Mouse (Mus musculus): Measurements from ENCODE around the gene Txnip. TPM values are rescaled to one million over a fixed set of nuclear protein-coding genes. Genes with fewer than 3 reads are reported as not detected.

Txnip gene
- polyA plus RNA-seq, 1 experiment: 719 TPM

GRCm38 (mm10) chr3:96598156-96599068 lies 40.7 kb downstream of the Txnip start:
- TF ChIP-seq POLR2A (IDR thresholded peaks at IDR 0.05; ENCODE audit: control insufficient read depth, extremely low read depth, insufficient read depth, low read length, poor library complexity) (no peak), CTCF (IDR thresholded peaks at IDR 0.05; ENCODE audit: borderline replicate concordance, control insufficient read depth, extremely low read depth, insufficient read depth, low read length, poor library complexity) (no peak)
- Histone ChIP-seq H3K4me1 (replicated peaks; ENCODE audit: control insufficient read depth, insufficient read depth, low read length) (peaks cover 31% of the 10 kb centered on the region), H3K4me3 (ENCODE audit: control insufficient read depth, insufficient read depth, low read length) (peak overlapping the region; percentile 19), H3K27me3 (ENCODE audit: control insufficient read depth, insufficient read depth, low read length) (peaks cover 35% of the 10 kb centered on the region; the same call in 1 of the 2 replicates), H3K27ac (ENCODE audit: control insufficient read depth, insufficient read depth, low read length) (no peak overlapping the region), H3K36me3 (ENCODE audit: control insufficient read depth, insufficient read depth, low read length) (no peaks in the 10 kb centered on the region)
- no peak for DNase-seq
- WGBS: 12% methylated on average over 54 of the region's 54 CpGs

GRCm38 (mm10) chr3:96599069-96599393 lies 41.3 kb downstream of the Txnip start:
- no peak overlapping the region for H3K4me3 ChIP-seq (ENCODE audit: control insufficient read depth, insufficient read depth, low read length)

GRCm38 (mm10) chr3:96599411-96599810 lies 41.7 kb downstream of the Txnip start:
- 97% methylated on average over 3 of the region's 3 CpGs for WGBS
- Histone ChIP-seq H3K4me1 (replicated peaks; ENCODE audit: control insufficient read depth, insufficient read depth, low read length) (peaks cover 28% of the 10 kb centered on the region), H3K27me3 (ENCODE audit: control insufficient read depth, insufficient read depth, low read length) (peaks cover 35% of the 10 kb centered on the region; the same call in 1 of the 2 replicates), H3K27ac (ENCODE audit: control insufficient read depth, insufficient read depth, low read length) (no peak overlapping the region), H3K36me3 (ENCODE audit: control insufficient read depth, insufficient read depth, low read length) (no peaks in the 10 kb centered on the region), H3K4me3 (ENCODE audit: control insufficient read depth, insufficient read depth, low read length) (no peak overlapping the region)
- no peak for TF ChIP-seq CTCF (IDR thresholded peaks at IDR 0.05; ENCODE audit: borderline replicate concordance, control insufficient read depth, extremely low read depth, insufficient read depth, low read length, poor library complexity)
- TF ChIP-seq POLR2A (IDR thresholded peaks at IDR 0.05; ENCODE audit: control insufficient read depth, extremely low read depth, insufficient read depth, low read length, poor library complexity): no peak
- no peak for DNase-seq

More at GRCm38 (mm10) chr3:96599069-96599393, 41.3 kb downstream of the Txnip start:
- WGBS: 89% methylated on average over 8 of the region's 8 CpGs
- Histone ChIP-seq H3K4me1 (replicated peaks; ENCODE audit: control insufficient read depth, insufficient read depth, low read length) (peaks cover 31% of the 10 kb centered on the region), H3K27me3 (ENCODE audit: control insufficient read depth, insufficient read depth, low read length) (peaks cover 35% of the 10 kb centered on the region; the same call in 1 of the 2 replicates), H3K27ac (ENCODE audit: control insufficient read depth, insufficient read depth, low read length) (no peak overlapping the region), H3K36me3 (ENCODE audit: control insufficient read depth, insufficient read depth, low read length) (no peaks in the 10 kb centered on the region)
- TF ChIP-seq CTCF (IDR thresholded peaks at IDR 0.05; ENCODE audit: borderline replicate concordance, control insufficient read depth, extremely low read depth, insufficient read depth, low read length, poor library complexity): no peak
- TF ChIP-seq POLR2A (IDR thresholded peaks at IDR 0.05; ENCODE audit: control insufficient read depth, extremely low read depth, insufficient read depth, low read length, poor library complexity): no peak
- DNase-seq: no peak

GRCm38 (mm10) chr3:96600639-96601250 lies 43.0 kb downstream of the Txnip start, which contains the start of gene Lix1l:
Lix1l (plus strand) TSS chr3:96601149.
- no peaks in the 10 kb centered on the region for H3K36me3 ChIP-seq (ENCODE audit: control insufficient read depth, insufficient read depth, low read length)
- no peak within 1 kb of the TSS for H3K27ac ChIP-seq (ENCODE audit: control insufficient read depth, insufficient read depth, low read length)
- 1% methylated on average over 27 of the region's 27 CpGs for WGBS
- peaks cover 33% of the 10 kb centered on the region; the same call in 1 of the 2 replicates for H3K27me3 ChIP-seq (ENCODE audit: control insufficient read depth, insufficient read depth, low read length)
- TF ChIP-seq POLR2A (IDR thresholded peaks at IDR 0.05; ENCODE audit: control insufficient read depth, extremely low read depth, insufficient read depth, low read length, poor library complexity) (peak; percentile 37; the same call in 1 of the 2 replicates), CTCF (IDR thresholded peaks at IDR 0.05; ENCODE audit: borderline replicate concordance, control insufficient read depth, extremely low read depth, insufficient read depth, low read length, poor library complexity) (no peak)
- peak within 1 kb of the TSS; percentile 80 for H3K4me3 ChIP-seq (ENCODE audit: control insufficient read depth, insufficient read depth, low read length)
- peaks cover 28% of the 10 kb centered on the region for H3K4me1 ChIP-seq (replicated peaks; ENCODE audit: control insufficient read depth, insufficient read depth, low read length)
- peak; percentile 88 for DNase-seq

GRCm38 (mm10) chr3:96601251-96601787 lies 43.6 kb downstream of the Txnip start:
- H3K27ac ChIP-seq (ENCODE audit: control insufficient read depth, insufficient read depth, low read length): no peak overlapping the region

More at GRCm38 (mm10) chr3:96601251-96601787, 43.6 kb downstream of the Txnip start:
- no peak for DNase-seq
- 1% methylated on average over 40 of the region's 40 CpGs for WGBS
- H3K4me3 ChIP-seq (ENCODE audit: control insufficient read depth, insufficient read depth, low read length): peak overlapping the region; percentile 80
- H3K4me1 ChIP-seq (replicated peaks; ENCODE audit: control insufficient read depth, insufficient read depth, low read length): peaks cover 25% of the 10 kb centered on the region
- TF ChIP-seq CTCF (IDR thresholded peaks at IDR 0.05; ENCODE audit: borderline replicate concordance, control insufficient read depth, extremely low read depth, insufficient read depth, low read length, poor library complexity): no peak
- no peak for TF ChIP-seq POLR2A (IDR thresholded peaks at IDR 0.05; ENCODE audit: control insufficient read depth, extremely low read depth, insufficient read depth, low read length, poor library complexity)
- no peaks in the 10 kb centered on the region for H3K36me3 ChIP-seq (ENCODE audit: control insufficient read depth, insufficient read depth, low read length)
- peaks cover 29% of the 10 kb centered on the region; the same call in 1 of the 2 replicates for H3K27me3 ChIP-seq (ENCODE audit: control insufficient read depth, insufficient read depth, low read length)
